Mouse (Mus musculus) heart, adult 9 months (tissue): Measurements from ENCODE around the gene Samd11.

ENCODE experiments used
- DNase-seq, 2 experiments: peaks; one replicate each; pipeline ENCODE4 v3.0.0; 2022; ENCODE audit warnings: low spot score in 2 of 2

Samd11 gene

DNA sequence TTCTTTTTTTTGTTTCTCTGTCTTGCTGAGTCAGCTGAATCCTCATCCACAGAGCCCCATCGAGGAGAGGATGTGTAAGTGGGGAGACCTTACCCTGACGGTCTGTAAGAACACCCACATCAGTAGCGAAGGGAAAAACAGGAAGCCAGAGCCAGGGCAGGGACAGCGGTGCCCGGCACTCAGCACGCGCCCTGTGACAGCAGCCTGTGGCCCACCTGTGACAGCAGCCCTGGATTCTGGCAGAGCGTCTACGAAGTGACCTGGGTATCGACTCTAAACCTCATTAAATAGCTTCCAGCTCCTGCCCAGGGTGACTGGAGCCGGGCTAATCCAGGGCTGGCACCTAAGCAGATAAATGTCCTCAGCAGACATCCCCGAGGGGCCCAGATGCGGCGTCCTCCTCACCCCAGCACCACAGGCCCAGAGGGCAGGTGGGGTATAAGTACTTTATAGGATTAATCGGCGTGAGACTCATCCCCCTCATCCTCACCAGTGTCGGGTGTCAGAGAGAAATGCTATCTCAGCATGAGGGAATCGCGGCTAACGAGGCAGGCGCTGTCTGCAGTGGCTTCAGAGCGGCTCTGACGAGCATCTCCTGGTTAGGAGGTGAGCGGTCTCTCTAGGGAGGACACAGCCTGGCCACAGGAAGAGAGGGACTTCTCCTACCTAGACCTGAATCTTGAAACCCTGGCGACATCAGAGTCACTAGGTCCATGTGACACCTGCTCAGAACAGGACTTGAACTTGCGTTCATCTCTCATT, at the start of gene Samd11:
TSS of gene Samd11 (minus strand) at position 580 of the 762 bp plus-strand sequence.
- no peak for DNase-seq

DNA sequence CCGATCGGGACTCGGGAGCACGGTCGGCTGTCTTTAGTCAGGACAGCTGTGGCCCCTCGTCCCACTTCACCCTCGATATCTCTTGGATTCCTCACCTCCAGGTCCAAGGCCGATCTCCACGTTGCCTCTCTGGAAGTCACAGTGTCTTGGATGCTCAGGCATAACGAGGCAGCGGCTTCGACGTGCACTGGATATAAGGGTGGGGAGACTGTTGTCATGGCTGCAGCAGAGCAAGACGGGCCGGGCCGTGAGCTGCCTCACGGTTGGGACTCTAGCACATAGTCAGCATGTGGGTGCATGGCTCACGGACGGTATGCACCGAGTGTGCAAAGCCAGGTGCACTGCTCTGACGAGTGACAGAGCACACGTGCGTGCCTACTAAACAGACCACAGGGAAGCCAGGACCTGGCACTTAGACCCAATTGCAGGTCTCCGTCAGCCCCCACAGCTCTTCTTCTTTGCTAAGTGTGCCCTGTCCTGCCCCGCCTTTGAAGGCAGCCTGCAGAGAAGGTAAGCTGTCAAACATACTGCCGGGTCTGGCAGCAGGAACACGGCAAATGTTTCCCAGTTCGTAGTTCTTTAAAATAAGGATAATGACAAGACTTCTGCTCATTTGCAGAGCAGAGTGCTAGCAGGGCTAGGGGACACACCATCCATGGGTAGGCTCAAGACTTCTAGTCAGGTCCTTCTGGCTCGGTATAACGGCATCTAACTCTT, 938 bp downstream of the Samd11 start:
- DNase-seq: no peak

GRCm38 (mm10) chr4:156253043-156253442, 2.4 kb downstream of the Samd11 start:
- DNase-seq: no peak

- DNase-seq: no peak
Observed at GRCm38 (mm10) chr4:156252619-156253018, 2.8 kb downstream of the Samd11 start.

GRCm38 (mm10) chr4:156252140-156252539, 3.3 kb downstream of the Samd11 start:
- no peak for DNase-seq

DNA sequence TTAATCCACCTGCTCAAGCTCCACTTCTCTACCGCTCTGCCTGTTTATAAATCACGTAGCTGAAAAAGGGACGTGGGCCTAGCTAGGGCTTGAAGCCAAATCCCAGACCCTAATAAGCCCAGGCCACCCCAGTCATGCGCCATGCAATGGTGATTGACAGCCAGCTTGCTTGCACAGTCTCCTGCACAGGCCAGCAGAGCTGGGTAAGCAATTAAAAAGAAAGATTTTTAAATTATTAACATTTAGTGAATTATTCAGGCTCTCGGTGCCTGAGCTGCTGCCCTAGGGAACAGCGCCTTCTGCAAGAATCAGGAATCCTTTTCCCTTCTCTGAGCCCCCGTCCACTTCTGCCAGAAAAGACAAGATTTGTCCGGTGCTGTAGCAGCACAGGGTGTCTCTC, 4.4 kb downstream of the Samd11 start:
- no peak for DNase-seq

DNA sequence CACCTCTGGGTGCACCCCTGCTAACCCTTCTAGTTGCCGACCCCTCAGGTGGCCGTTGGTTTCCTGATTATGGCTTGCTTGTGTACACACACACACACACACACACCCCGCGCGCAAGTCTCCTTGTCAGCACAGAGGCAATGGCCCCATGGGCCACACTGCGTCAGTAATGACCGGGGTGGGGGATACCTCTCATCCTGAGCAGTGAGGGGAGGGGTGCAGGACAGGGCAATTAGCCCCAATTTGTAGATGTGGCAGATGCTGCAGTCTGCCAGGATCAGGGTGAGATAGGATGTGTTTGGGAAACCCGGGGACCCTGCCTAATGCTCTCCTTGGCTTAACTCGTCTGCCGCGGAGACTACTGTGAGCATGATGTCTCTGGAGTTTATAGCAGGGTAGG, 5.9 kb downstream of the Samd11 start:
- DNase-seq: no peak

GRCm38 (mm10) chr4:156236651-156237447, 18.6 kb downstream of the Samd11 start:
- DNase-seq: no peak

GRCm38 (mm10) chr4:156235808-156236533, 19.5 kb downstream of the Samd11 start, which contains the start of gene Noc2l:
Noc2l (plus strand) TSS chr4:156236010.
- peak; percentile 86 for DNase-seq

DNA sequence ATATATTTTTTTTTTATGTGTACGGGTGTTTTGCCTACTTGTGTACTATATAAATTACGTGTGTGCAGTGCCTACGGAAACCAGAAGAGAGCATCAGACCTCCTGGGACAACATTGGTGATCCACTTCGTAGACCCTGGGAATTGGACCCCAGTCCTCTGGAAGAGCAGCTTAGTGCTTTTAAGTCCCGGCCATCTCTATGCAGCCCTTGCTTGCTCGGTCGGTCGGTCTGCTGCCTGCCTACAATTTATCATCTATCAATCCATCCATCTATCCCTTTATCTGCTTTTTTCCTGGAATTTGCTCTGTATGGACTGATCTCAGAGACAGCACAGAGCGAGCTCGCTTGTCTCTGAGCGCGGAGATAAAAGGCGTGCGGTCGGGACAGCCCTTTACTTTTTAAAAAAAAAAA, 20.1 kb downstream of the Samd11 start:
- DNase-seq: no peak

DNA sequence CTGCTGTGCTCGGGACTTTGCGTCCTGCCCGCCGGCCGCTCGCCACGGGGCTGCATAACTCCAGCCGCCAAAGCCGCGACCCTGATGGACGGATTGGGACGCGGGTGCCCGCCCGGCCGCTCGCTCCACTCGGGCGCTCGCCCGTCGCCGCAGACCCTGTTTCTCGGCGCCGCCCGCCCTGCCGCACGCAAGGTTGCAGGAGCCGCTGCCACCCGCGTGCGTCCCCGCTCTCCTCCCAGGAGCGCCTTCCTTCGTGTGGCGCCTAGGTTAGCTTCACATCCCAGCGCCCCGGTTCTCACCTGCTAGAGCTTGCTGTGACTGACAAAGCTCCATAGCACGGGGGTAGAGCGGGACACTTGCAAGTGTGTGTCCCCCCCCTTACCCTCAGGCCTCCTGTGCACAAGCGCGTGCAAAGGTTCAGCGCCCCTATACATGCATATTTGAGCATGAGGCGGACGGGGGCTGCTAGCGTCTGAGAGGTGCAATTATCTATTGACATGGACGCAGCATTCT, 20.7 kb downstream of the Samd11 start, which contains the start of gene Plekhn1:
TSS of gene Plekhn1 (minus strand) at position 157 of the 513 bp plus-strand sequence.
- peak; percentile 69 to 71 for DNase-seq

DNA sequence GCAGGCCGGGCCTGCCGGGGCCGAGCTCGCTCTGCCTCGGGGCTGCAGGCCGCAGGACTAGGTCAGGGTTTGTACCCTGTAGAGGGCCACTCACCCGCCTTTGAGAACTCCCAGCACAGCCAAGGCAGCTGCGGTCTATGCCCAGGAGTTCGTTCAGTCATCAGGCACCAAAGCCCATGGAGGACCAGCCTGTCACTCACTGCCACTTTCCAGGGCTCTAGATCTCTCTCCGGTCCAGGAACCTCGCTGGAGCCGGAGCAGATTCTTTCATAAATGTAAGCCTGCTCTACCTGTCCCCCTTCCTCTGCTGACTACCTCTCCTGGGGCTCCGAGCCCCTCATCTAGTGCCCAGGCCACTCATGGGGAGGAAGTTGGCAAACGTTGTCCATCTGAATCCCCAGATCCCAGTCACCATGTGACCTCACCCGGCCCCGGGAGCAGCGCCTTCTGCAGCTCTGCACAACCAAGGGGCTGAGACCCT, 21.4 kb downstream of the Samd11 start:
- no peak for DNase-seq

DNA sequence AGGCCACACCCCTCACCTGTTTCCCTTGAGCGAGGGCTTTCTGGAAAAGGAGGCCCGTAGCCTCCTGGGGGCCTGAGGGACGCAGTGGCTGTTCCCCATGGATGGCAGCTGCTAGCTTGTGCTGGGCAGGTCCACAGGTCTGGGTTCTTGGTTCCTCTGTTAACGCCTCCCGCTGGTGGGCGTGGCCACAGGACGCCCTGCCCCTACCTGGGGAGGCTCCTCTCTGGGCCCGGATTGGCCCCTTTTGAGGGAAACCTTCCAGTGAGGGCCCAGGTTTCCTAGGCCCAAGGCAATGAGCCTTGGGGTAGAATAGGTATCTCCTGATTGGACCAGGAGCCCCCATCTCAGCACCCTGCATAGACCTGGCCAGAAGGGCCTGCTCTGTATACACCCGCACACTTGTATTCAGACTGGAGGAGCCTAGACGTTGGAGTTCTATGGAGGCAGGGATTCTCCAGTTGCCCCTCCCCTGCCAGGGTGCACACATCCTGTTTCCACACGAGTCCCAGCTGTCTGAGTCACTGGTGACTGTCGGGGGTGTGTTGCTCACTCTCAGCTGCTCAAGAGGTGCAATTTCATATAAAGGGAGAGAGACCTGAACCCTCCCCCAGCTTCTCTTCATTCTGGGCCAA, 26.9 kb downstream of the Samd11 start:
- no peak for DNase-seq

- peak; percentile 40 to 43 for DNase-seq
Observed at GRCm38 (mm10) chr4:156227752-156228392, 27.6 kb downstream of the Samd11 start.

DNA sequence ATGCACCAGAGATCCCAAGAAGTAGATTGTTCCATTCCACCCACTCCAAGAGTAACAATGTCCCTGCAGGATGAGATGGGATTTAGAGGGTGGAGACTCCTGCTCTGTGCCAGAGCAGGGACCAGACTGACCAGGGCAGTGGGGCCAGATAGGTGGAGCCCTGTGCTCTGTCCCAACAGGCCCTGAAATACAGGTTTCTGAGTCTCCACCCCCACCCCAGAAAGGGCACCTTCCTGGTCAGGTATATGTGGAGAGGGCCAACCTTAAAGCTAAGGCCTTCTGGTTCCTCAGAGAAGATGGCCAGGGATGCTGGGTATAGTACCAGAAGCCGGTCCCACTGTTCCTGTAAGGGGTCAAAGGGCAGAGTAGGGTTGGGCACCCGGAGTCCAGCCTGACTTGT, 31.2 kb downstream of the Samd11 start:
- DNase-seq: no peak

- no peak for DNase-seq
Observed at GRCm38 (mm10) chr4:156219936-156220335, 35.5 kb downstream of the Samd11 start.

DNA sequence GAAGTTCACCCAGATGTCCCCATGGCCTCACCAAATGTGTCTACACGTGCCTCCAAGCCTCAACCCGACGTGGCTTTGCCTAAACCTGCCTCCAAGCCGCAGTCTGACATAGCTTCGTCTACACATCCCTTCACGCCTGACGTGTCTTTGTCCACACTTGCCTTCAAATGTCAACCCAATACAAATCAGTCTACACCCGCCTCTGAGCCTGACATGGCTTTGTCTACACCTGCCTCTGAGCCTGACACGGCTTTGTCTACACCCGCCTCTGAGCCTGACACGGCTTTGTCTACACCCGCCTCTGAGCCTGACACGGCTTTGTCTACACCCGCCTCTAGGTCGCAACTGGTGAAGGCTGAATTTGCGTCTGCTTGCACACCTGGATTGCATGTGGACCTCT, 37.6 kb downstream of the Samd11 start:
- peak in 1 of 2 experiments; percentile 35 for DNase-seq

GRCm38 (mm10) chr4:156217022-156217669, 38.3 kb downstream of the Samd11 start:
- peak in 1 of 2 experiments; percentile 48 for DNase-seq

- no peak for DNase-seq
Observed at GRCm38 (mm10) chr4:156216196-156216595, 39.3 kb downstream of the Samd11 start.

DNA sequence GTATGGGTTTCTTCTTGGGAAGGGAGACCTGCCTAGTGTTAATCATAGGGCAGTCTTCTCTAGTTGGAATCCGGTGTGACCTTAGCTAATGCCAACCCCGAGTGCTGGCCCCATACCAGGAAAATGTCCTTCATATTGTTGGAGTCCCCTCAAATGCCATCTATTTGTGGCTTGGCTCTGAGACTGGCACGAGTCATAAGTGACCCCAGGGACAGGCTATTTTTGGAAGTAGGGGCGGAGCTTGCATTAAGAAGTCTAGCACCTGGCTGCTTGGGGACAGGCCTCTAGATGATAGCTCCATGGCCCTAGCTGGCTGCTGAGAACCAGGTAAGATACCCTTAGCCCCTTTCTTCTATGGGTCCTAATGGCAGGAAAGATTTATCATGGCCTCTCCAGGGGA, 39.8 kb downstream of the Samd11 start, which contains the start of gene Perm1:
TSS of gene Perm1 (plus strand) at position 220 of the 400 bp plus-strand sequence.
- peak; percentile 78 to 85 for DNase-seq
